Mouse (Mus musculus): ENCODE data around the gene Endod1.

Endod1 gene

GRCm38 (mm10) chr9:14381353-14382055 is at the start of gene Endod1:
TSS of gene Endod1 (minus strand) at chr9:14381507.
- DNase-seq (ENCODE audit: low read depth): no peak

GRCm38 (mm10) chr9:14409153-14409552 is 27.8 kb upstream of the Endod1 start:
- DNase-seq (ENCODE audit: low read depth): no peak

GRCm38 (mm10) chr9:14408044-14408443 is 26.7 kb upstream of the Endod1 start:
- DNase-seq (ENCODE audit: low read depth): no peak

GRCm38 (mm10) chr9:14406056-14406455 is 24.7 kb upstream of the Endod1 start:
- DNase-seq (ENCODE audit: low read depth): no peak

GRCm38 (mm10) chr9:14402099-14402498 is 20.8 kb upstream of the Endod1 start:
- DNase-seq (ENCODE audit: low read depth): no peak

GRCm38 (mm10) chr9:14400392-14400791 is 19.1 kb upstream of the Endod1 start:
- no peak for DNase-seq (ENCODE audit: low read depth)

- no peak for DNase-seq (ENCODE audit: low read depth)
These were observed 17.6 kb upstream of the Endod1 start for GRCm38 (mm10) chr9:14398946-14399345.

GRCm38 (mm10) chr9:14398084-14398483 is 16.8 kb upstream of the Endod1 start:
- DNase-seq (ENCODE audit: low read depth): no peak

- no peak for DNase-seq (ENCODE audit: low read depth)
These were observed 16.1 kb upstream of the Endod1 start for GRCm38 (mm10) chr9:14397449-14397819.

- DNase-seq (ENCODE audit: low read depth): no peak
These were observed 15.6 kb upstream of the Endod1 start for GRCm38 (mm10) chr9:14396819-14397448.

GRCm38 (mm10) chr9:14396096-14396495 is 14.8 kb upstream of the Endod1 start:
- no peak for DNase-seq (ENCODE audit: low read depth)

- no peak for DNase-seq (ENCODE audit: low read depth)
These were observed 13.8 kb upstream of the Endod1 start for GRCm38 (mm10) chr9:14394956-14395561.

- DNase-seq (ENCODE audit: low read depth): no peak
These were observed 10.6 kb upstream of the Endod1 start for GRCm38 (mm10) chr9:14391841-14392318.

GRCm38 (mm10) chr9:14391286-14391685 is 10.0 kb upstream of the Endod1 start:
- no peak for DNase-seq (ENCODE audit: low read depth)

GRCm38 (mm10) chr9:14390278-14390677 is 9.0 kb upstream of the Endod1 start:
- peak; percentile 29 for DNase-seq (ENCODE audit: low read depth)

- DNase-seq (ENCODE audit: low read depth): no peak
These were observed 7.8 kb upstream of the Endod1 start for GRCm38 (mm10) chr9:14389050-14389621.

GRCm38 (mm10) chr9:14388001-14388400 is 6.7 kb upstream of the Endod1 start:
- peak; percentile 25 for DNase-seq (ENCODE audit: low read depth)

- no peak for DNase-seq (ENCODE audit: low read depth)
These were observed 5.5 kb upstream of the Endod1 start for GRCm38 (mm10) chr9:14386831-14387230.

- no peak for DNase-seq (ENCODE audit: low read depth)
These were observed 4.4 kb upstream of the Endod1 start for GRCm38 (mm10) chr9:14385665-14386064.

GRCm38 (mm10) chr9:14383186-14383920 is 2.0 kb upstream of the Endod1 start:
- no peak for DNase-seq (ENCODE audit: low read depth)

GRCm38 (mm10) chr9:14382256-14382791 is 1.0 kb upstream of the Endod1 start:
- DNase-seq (ENCODE audit: low read depth): no peak
